Comparison of ENCODE assay signal across 9 mouse cellular contexts in genomic region chr17:80345277-80345676, GRCm38 (mm10). TPM values are rescaled to one million over a fixed set of nuclear protein-coding genes. Genes with fewer than 3 reads are reported as not detected.
DNase-seq lines count a peak whose midpoint lies in the region; ATAC-seq and TF ChIP-seq lines count a peak whose summit lies in the region.
"Had no signal": no experiment of that assay in that cellular context is flagged by ENCODE, and none has a peak within 500 bp of the region (broad histone marks: within the 10 kb centered on the region; RNA-seq: fewer than 3 reads in every experiment).

No protein-coding gene starts in this region.

- no peak for ATAC-seq in limb, embryonic 11.5 days (ENCODE audit: insufficient number of reproducible peaks, low FRiP score, low TSS enrichment, low read depth)

- no peak overlapping the region for H3K27ac ChIP-seq in left cerebral cortex, adult 2 months
- no peak overlapping the region for H3K27ac ChIP-seq in limb, embryonic 11.5 days (replicated peaks; ENCODE audit: low read depth, low read length)
- H3K27ac ChIP-seq: embryonic facial prominence, embryonic 15.5 days had no signal

- H3K9me3 ChIP-seq in limb, embryonic 11.5 days (ENCODE audit: control insufficient read depth, low read length), result no peaks in the 10 kb centered on the region
- H3K9me3 ChIP-seq: embryonic facial prominence, embryonic 15.5 days had no signal

- no peak overlapping the region for H3K4me2 ChIP-seq in limb, embryonic 11.5 days (ENCODE audit: low read depth, severe bottlenecking)
- H3K4me2 ChIP-seq: embryonic facial prominence, embryonic 15.5 days had no signal

- 80% methylated on average over 4 of the region's 4 CpGs for WGBS in limb, embryonic 11.5 days

- no peaks in the 10 kb centered on the region for H3K36me3 ChIP-seq in limb, embryonic 11.5 days (ENCODE audit: control insufficient read depth, insufficient read depth, low read length)
- H3K36me3 ChIP-seq: embryonic facial prominence, embryonic 15.5 days had no signal

- intact Hi-C loops in left cerebral cortex, adult 2 months (cut with DNase I), result no loop called here

- no peak overlapping the region for H3K4me3 ChIP-seq in left cerebral cortex, adult 2 months
- no peak overlapping the region for H3K4me3 ChIP-seq in limb, embryonic 11.5 days (ENCODE audit: low read depth, low read length)
- H3K4me3 ChIP-seq: embryonic facial prominence, embryonic 15.5 days had no signal

- peak; percentile 7 to 16 for DNase-seq in cerebellum, postnatal 10 days
- no peak for DNase-seq in cerebellum, adult 18-20 months
- DNase-seq in left cerebral cortex, adult 2 months (ENCODE audit: extremely low spot score in 1 of 2, low spot score in 2 of 2), result no peak
- no peak for DNase-seq in left cerebral cortex, adult 18-20 months (ENCODE audit: low spot score in 2 of 2)
- peak; percentile 63 for DNase-seq in ES-CJ7 (ENCODE audit: low read depth, low spot score)
- DNase-seq in limb, embryonic 11.5 days (ENCODE audit: low spot score), result peak; percentile 41
- no peak for DNase-seq in yolk sac, embryonic 10.5 days (ENCODE audit: low spot score)
- DNase-seq in left cerebral cortex, adult 11 months (ENCODE audit: low spot score), result no peak

- no peaks in the 10 kb centered on the region for H3K4me1 ChIP-seq in limb, embryonic 11.5 days (ENCODE audit: control insufficient read depth, insufficient read depth, low read length)

- H3K9ac ChIP-seq in limb, embryonic 11.5 days (ENCODE audit: low read length), result no peak overlapping the region
- H3K9ac ChIP-seq: embryonic facial prominence, embryonic 15.5 days had no signal

- no peaks in the 10 kb centered on the region for H3K27me3 ChIP-seq in limb, embryonic 11.5 days (ENCODE audit: control insufficient read depth, insufficient read depth, low read length)
- H3K27me3 ChIP-seq: embryonic facial prominence, embryonic 15.5 days had no signal

- peak; percentile 30 for TF ChIP-seq CTCF in left cerebral cortex, adult 2 months (IDR thresholded peaks at IDR 0.05)

RNA-seq across cellular contexts. Expression of gene Gm10190, which starts 28.1 kb away (rescaled TPM):
- total RNA-seq in left cerebral cortex, adult 2 months (2021), result 1 to 10 TPM; 1.4 to 2.4 TPM
- not detected for total RNA-seq in left cerebral cortex, adult 18-20 months (2021)
- 0.79 and 1.2 TPM in 2 replicates for polyA plus RNA-seq in limb, embryonic 11.5 days (2014; fragmentation: Nextera tagmentation; extraction: Ambion mirVana)

RNA-seq across cellular contexts. Expression of gene Arhgef33, which starts 38.1 kb away (rescaled TPM):
- total RNA-seq in left cerebral cortex, adult 2 months (2021), result 1 to 10 TPM; 2.5 to 2.8 TPM
- total RNA-seq in left cerebral cortex, adult 18-20 months (2021), result 1 to 10 TPM; 2.4 to 3.9 TPM
- 0.11 and 0.53 TPM in 2 replicates for polyA plus RNA-seq in limb, embryonic 11.5 days (2014; fragmentation: Nextera tagmentation; extraction: Ambion mirVana)

RNA-seq across cellular contexts. Expression of gene Dhx57, which starts 55.0 kb away (rescaled TPM):
- total RNA-seq in left cerebral cortex, adult 2 months (2021), result 10 to 100 TPM; 40.7 to 45.1 TPM
- 10 to 100 TPM; 34.3 to 37.8 TPM for total RNA-seq in left cerebral cortex, adult 18-20 months (2021)
- polyA plus RNA-seq in limb, embryonic 11.5 days (2014; fragmentation: Nextera tagmentation; extraction: Ambion mirVana), result 19.9 and 23.1 TPM in 2 replicates

RNA-seq across cellular contexts. Expression of gene Morn2, which starts 55.3 kb away (rescaled TPM):
- 10 to 100 TPM; 15.6 to 16.3 TPM for total RNA-seq in left cerebral cortex, adult 2 months (2021)
- total RNA-seq in left cerebral cortex, adult 18-20 months (2021), result 10 to 100 TPM; 15.4 to 16.9 TPM
- polyA plus RNA-seq in limb, embryonic 11.5 days (2014; fragmentation: Nextera tagmentation; extraction: Ambion mirVana), result 20.7 and 24.3 TPM in 2 replicates

Comparison
In these comparisons a context has a peak if more than half of its experiments do, and no peak if none do; other contexts are left out.
1. DNase-seq: peak in cerebellum, postnatal 10 days (2 of 2), ES-CJ7 (single experiment) and limb, embryonic 11.5 days (single experiment); none in cerebellum, adult 18-20 months (0 of 2), left cerebral cortex, adult 2 months (0 of 2), left cerebral cortex, adult 18-20 months (0 of 2), yolk sac, embryonic 10.5 days (single experiment) and left cerebral cortex, adult 11 months (single experiment).